ENCODE assay signal across 9 mouse cellular contexts in the genomic region with DNA sequence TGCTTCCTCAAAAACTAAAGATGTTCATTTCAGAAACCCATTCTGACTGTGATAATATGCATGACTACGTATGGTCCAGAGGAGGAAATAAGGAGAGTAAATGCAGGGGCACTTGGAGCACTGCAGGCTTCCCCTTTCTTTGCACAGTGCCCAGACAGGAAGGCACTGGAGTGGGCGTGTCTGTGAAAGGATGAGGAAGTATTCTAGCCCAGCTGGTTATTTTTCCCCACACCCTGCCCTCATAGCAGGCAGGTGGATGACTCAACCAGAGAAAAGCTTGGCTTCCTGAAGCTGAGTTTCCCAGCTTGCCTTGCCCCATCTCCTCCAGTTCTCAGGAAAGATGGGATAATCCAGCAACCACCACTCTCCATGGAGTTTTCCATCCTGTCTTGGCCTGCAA. TPM values are rescaled to one million over a fixed set of nuclear protein-coding genes. Genes with fewer than 3 reads are reported as not detected.
DNase-seq lines count a peak whose midpoint lies in the region; ATAC-seq and TF ChIP-seq lines count a peak whose summit lies in the region.
"Had no signal": no experiment of that assay in that cellular context is flagged by ENCODE, and none has a peak within 500 bp of the region (broad histone marks: within the 10 kb centered on the region; RNA-seq: fewer than 3 reads in every experiment).

No protein-coding gene starts in this region.

- H3K27ac ChIP-seq in layer of hippocampus, adult 2 months, result peak overlapping the region; percentile 59
- no peak overlapping the region for H3K27ac ChIP-seq in hindbrain, embryonic 16.5 days (ENCODE audit: low read depth, low read length)
- H3K27ac ChIP-seq: limb, embryonic 15.5 days had no signal

- ATAC-seq in hindbrain, embryonic 16.5 days, result no peak

- no peak overlapping the region for H3K9ac ChIP-seq in hindbrain, embryonic 16.5 days (ENCODE audit: low read depth, low read length)
- H3K9ac ChIP-seq: limb, embryonic 15.5 days had no signal

- H3K4me1 ChIP-seq in hindbrain, embryonic 16.5 days (ENCODE audit: control insufficient read depth, insufficient read depth, low read depth, low read length), result no peaks in the 10 kb centered on the region
- H3K4me1 ChIP-seq: limb, embryonic 15.5 days had no signal

- no peak for TF ChIP-seq CTCF in layer of hippocampus, adult 2 months (conservative IDR thresholded peaks at IDR 0.05)

- H3K4me3 ChIP-seq in layer of hippocampus, adult 2 months, result no peak overlapping the region
- H3K4me3 ChIP-seq in hindbrain, embryonic 16.5 days (ENCODE audit: low read length), result no peak overlapping the region
- H3K4me3 ChIP-seq: limb, embryonic 15.5 days had no signal

- H3K36me3 ChIP-seq in hindbrain, embryonic 16.5 days (ENCODE audit: control insufficient read depth, insufficient read depth, low read length), result no peaks in the 10 kb centered on the region; the same call in 1 of the 2 replicates

- WGBS in hindbrain, embryonic 16.5 days, result 80% methylated on average over 2 of the region's 2 CpGs

- H3K4me2 ChIP-seq in hindbrain, embryonic 16.5 days (ENCODE audit: low read length), result no peak overlapping the region
- H3K4me2 ChIP-seq: limb, embryonic 15.5 days had no signal

- no peaks in the 10 kb centered on the region for H3K27me3 ChIP-seq in hindbrain, embryonic 16.5 days (replicated peaks; ENCODE audit: control insufficient read depth, insufficient read depth, low read length)
- H3K27me3 ChIP-seq: limb, embryonic 15.5 days had no signal

- peak; percentile 24 to 27 for DNase-seq in layer of hippocampus, adult 2 months (ENCODE audit: low spot score in 2 of 2)
- DNase-seq in layer of hippocampus, postnatal 10 days (ENCODE audit: low spot score in 2 of 2), result no peak
- DNase-seq in NIH3T3 (ENCODE audit: low read depth), result peak; percentile 11
- peak; percentile 38 for DNase-seq in heart, postnatal 4 days
- DNase-seq in lung, postnatal 4 days, result peak; percentile 60 to 69
- DNase-seq in adrenal gland, adult 18-20 months (ENCODE audit: low spot score in 2 of 2), result no peak
- no peak for DNase-seq in thymus, postnatal 0 days (ENCODE audit: low spot score)

- H3K9me3 ChIP-seq in hindbrain, embryonic 16.5 days (ENCODE audit: control insufficient read depth, low read length), result no peaks in the 10 kb centered on the region
- H3K9me3 ChIP-seq: limb, embryonic 15.5 days had no signal

RNA-seq across cellular contexts. Expression of a gene that starts 34.6 kb away (rescaled TPM):
- total RNA-seq in layer of hippocampus, adult 2 months (2021), result 100 to 1,000 TPM; 218 to 232 TPM
- 100 to 1,000 TPM; 357 to 372 TPM for total RNA-seq in layer of hippocampus, postnatal 10 days (2021)
- 100 to 1,000 TPM; 268 to 285 TPM for total RNA-seq in heart, postnatal 4 days (2021)
- 441 and 466 TPM in 2 replicates for polyA plus RNA-seq in hindbrain, embryonic 16.5 days (2015; fragmentation: Nextera tagmentation; extraction: Ambion mirVana)
- total RNA-seq in adrenal gland, adult 18-20 months (2021), result 100 to 1,000 TPM; 218 to 290 TPM
- 377 and 404 TPM in 2 replicates for polyA plus RNA-seq in thymus, postnatal 0 days (2015; fragmentation: Nextera tagmentation; extraction: Ambion mirVana)

Comparison
In these comparisons a context has a peak if more than half of its experiments do, and no peak if none do; other contexts are left out.
1. DNase-seq: peak in layer of hippocampus, adult 2 months (2 of 2), NIH3T3 (single experiment), heart, postnatal 4 days (single experiment) and lung, postnatal 4 days (2 of 2); none in layer of hippocampus, postnatal 10 days (0 of 2), adrenal gland, adult 18-20 months (0 of 2) and thymus, postnatal 0 days (single experiment).